Mouse (Mus musculus): ENCODE results near the gene Zan. TPM values are rescaled to one million over a fixed set of nuclear protein-coding genes. Genes with fewer than 3 reads are reported as not detected.
A peak's percentile ranks its signal among the peaks of the same experiment; 100 is the strongest.

The Zan gene
- total and polyA plus RNA-seq, 3 experiments = 0.15 TPM; not detected in 2

DNA sequence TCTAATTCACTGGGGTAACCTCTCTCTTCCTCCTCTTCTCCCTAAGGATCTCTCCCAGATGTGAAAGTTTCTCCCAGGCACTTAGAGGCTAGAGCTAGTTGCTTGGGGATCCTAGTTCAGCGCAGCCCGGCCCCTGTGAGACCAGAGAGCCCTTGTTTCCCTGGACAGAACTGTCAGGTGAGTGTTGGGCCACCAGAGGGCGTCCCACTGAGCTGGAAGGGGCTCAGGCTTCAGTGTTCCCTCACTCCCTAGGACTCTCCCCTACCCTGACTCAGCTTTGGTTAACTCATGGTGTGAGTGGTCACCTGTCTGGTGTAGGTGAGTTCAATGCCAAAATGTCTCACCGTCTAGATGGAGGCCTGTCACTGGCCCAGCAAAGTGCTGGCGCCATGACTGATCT, 41.6 kb upstream of the Zan start, which contains the start of gene Gigyf1:
Gigyf1 (plus strand) TSS at position 113 of the 400 bp plus-strand sequence.
- Histone ChIP-seq H3K79me2 (ENCODE audit: control insufficient read depth, insufficient read depth, low read length, poor library complexity) (peaks cover 18% of the 10 kb centered on the region; the same call in 1 of the 2 replicates), H3K27me3 (ENCODE audit: control insufficient read depth in 1 of 2, insufficient read depth in 2 of 2, low read length in 2 of 2) (no peaks in the 10 kb centered on the region), H3K36me3 (ENCODE audit: control insufficient read depth in 1 of 2, insufficient read depth in 2 of 2, low read length in 2 of 2) (peaks cover 0 to 2% of the 10 kb centered on the region in 2 experiments; a peak in 2 of 4 replicates), H3K9me3 (replicated peaks; ENCODE audit: insufficient read depth, low read length) (no peaks in the 10 kb centered on the region), H3K4me1 (ENCODE audit: control insufficient read depth in 1 of 2, insufficient read depth in 2 of 2, low read length in 2 of 2) (no peaks in the 10 kb centered on the region), H3K9ac (ENCODE audit: control insufficient read depth, low read depth, low read length, poor library complexity, severe bottlenecking) (no peak within 1 kb of the TSS), H3K27ac (ENCODE audit: control insufficient read depth, low read depth, low read length) (no peak within 1 kb of the TSS), H3K4me3 (ENCODE audit: control insufficient read depth in 1 of 2, insufficient read depth in 1 of 2, low read depth in 2 of 2, low read length in 2 of 2) (no peak within 1 kb of the TSS)
- DNase-seq (ENCODE audit: low read depth, low spot score) = peak; percentile 57
- TF ChIP-seq SMC3 (IDR thresholded peaks at IDR 0.05; ENCODE audit: low read depth, low read length) (peak; percentile 75), MAZ (IDR thresholded peaks at IDR 0.05; ENCODE audit: low read depth, low read length) (no peak), CTCF (IDR thresholded peaks at IDR 0.05 in 2 of 3, conservative IDR thresholded peaks at IDR 0.05 in 1 of 3; ENCODE audit: control insufficient read depth in 1 of 3, insufficient read depth in 1 of 3, low read depth in 2 of 3, low read length in 3 of 3, poor library complexity in 1 of 3, severe bottlenecking in 1 of 3) (peak; percentile 70 to 81 (median 70)), RAD21 (IDR thresholded peaks at IDR 0.05; ENCODE audit: low read depth, low read length) (peak; percentile 35), MAFK (IDR thresholded peaks at IDR 0.05; ENCODE audit: borderline replicate concordance, low read depth, low read length) (no peak), USF1 (IDR thresholded peaks at IDR 0.05; ENCODE audit: low read depth, low read length) (no peak)

GRCm38 (mm10) chr5:137514811-137515210, 37.9 kb upstream of the Zan start:
- Histone ChIP-seq H3K9me3 (replicated peaks; ENCODE audit: insufficient read depth, low read length) (no peaks in the 10 kb centered on the region), H3K4me1 (ENCODE audit: control insufficient read depth in 1 of 2, insufficient read depth in 2 of 2, low read length in 2 of 2) (peaks cover 2 to 10% of the 10 kb centered on the region in 2 experiments), H3K27me3 (ENCODE audit: control insufficient read depth in 1 of 2, insufficient read depth in 2 of 2, low read length in 2 of 2) (no peaks in the 10 kb centered on the region), H3K9ac (ENCODE audit: control insufficient read depth, low read depth, low read length, poor library complexity, severe bottlenecking) (no peak overlapping the region), H3K27ac (ENCODE audit: control insufficient read depth, low read depth, low read length) (no peak overlapping the region), H3K4me3 (ENCODE audit: control insufficient read depth in 1 of 2, insufficient read depth in 1 of 2, low read depth in 2 of 2, low read length in 2 of 2) (no peak overlapping the region), H3K36me3 (ENCODE audit: control insufficient read depth in 1 of 2, insufficient read depth in 2 of 2, low read length in 2 of 2) (peaks cover 0 to 5% of the 10 kb centered on the region in 2 experiments; a peak in 2 of 4 replicates), H3K79me2 (ENCODE audit: control insufficient read depth, insufficient read depth, low read length, poor library complexity) (peaks cover 48% of the 10 kb centered on the region)
- TF ChIP-seq NELFE (IDR thresholded peaks at IDR 0.05; ENCODE audit: low read depth, low read length) (no peak), SMC3 (IDR thresholded peaks at IDR 0.05; ENCODE audit: low read depth, low read length) (no peak), CHD2 (IDR thresholded peaks at IDR 0.05; ENCODE audit: low read length) (no peak), TAL1 (IDR thresholded peaks at IDR 0.05; ENCODE audit: low read length) (no peak), JUND (IDR thresholded peaks at IDR 0.05; ENCODE audit: low read depth, low read length) (no peak), GATA1 (IDR thresholded peaks at IDR 0.05; ENCODE audit: low read depth, low read length) (no peak), ZMIZ1 (IDR thresholded peaks at IDR 0.05; ENCODE audit: low read depth, low read length) (no peak), ZNF384 (IDR thresholded peaks at IDR 0.05; ENCODE audit: low read depth, low read length) (no peak), RCOR1 (IDR thresholded peaks at IDR 0.05; ENCODE audit: low read depth, low read length) (no peak), MYB (IDR thresholded peaks at IDR 0.05; ENCODE audit: low read depth, low read length) (no peak), MAFK (IDR thresholded peaks at IDR 0.05; ENCODE audit: borderline replicate concordance, low read depth, low read length) (no peak)
- no peak for DNase-seq (ENCODE audit: low read depth, low spot score)
